Mouse (Mus musculus) lung, postnatal 0 days (tissue): ENCODE data around the gene Ptprn2. TPM values are rescaled to one million over a fixed set of nuclear protein-coding genes. Genes with fewer than 3 reads are reported as not detected.

Experiments
- ATAC-seq: fragments of 200-750 bp; cut with Nextera tagmentation; 2 replicates; pipeline ENCODE4 v1.8.0; 2017; ENCODE audit warnings: moderate library complexity
- DNase-seq: peaks from one replicate; pipeline ENCODE4 v3.0.0-alpha.2; 2016; ENCODE audit warnings: low spot score
- H3K27ac ChIP-seq: fragments of 300-500 bp; sonication (generic); 2 replicates; pipeline ENCODE4 v1.5.1; 2014; ENCODE audit warnings: antibody characterized with exemption, mild to moderate bottlenecking, low read length, mixed read lengths
- H3K27me3 ChIP-seq: fragments of 300-500 bp; sonication (generic); replicated peaks from 2 replicates; pipeline ENCODE4 v1.6.1; 2014; ENCODE audit warnings: low read length, mixed read lengths; ENCODE audit not compliant: insufficient read depth
- H3K36me3 ChIP-seq: fragments of 300-500 bp; sonication (generic); 2 replicates; pipeline ENCODE4 v1.6.1; 2014; ENCODE audit warnings: low read length, mixed read lengths; ENCODE audit not compliant: insufficient read depth
- H3K4me1 ChIP-seq: fragments of 300-500 bp; sonication (generic); 2 replicates; pipeline ENCODE4 v1.6.1; 2014; ENCODE audit warnings: antibody characterized with exemption, low read depth, low read length, mixed read lengths; ENCODE audit not compliant: insufficient read depth
- H3K4me2 ChIP-seq: fragments of 300-500 bp; sonication (generic); replicated peaks from 2 replicates; pipeline ENCODE4 v1.6.1; 2014; ENCODE audit warnings: low read depth, mild to moderate bottlenecking, low read length, moderate library complexity, mixed read lengths
- H3K4me3 ChIP-seq: fragments of 300-500 bp; sonication (generic); 2 replicates; pipeline ENCODE4 v1.5.1; 2014; ENCODE audit warnings: low read depth, low read length
- H3K9ac ChIP-seq: fragments of 300-500 bp; sonication (generic); replicated peaks from 2 replicates; pipeline ENCODE4 v1.6.1; 2014; ENCODE audit warnings: low read depth, mild to moderate bottlenecking
- H3K9me3 ChIP-seq: fragments of 300-500 bp; sonication (generic); 2 replicates; pipeline ENCODE4 v1.6.1; 2016; ENCODE audit warnings: low read length, mixed read lengths
- CTCF ChIP-seq: IDR thresholded peaks from 2 replicates; pipeline ENCODE4 v1.5.1; 2016; ENCODE audit warnings: antibody characterized with exemption, mild to moderate bottlenecking
- EP300 ChIP-seq: IDR thresholded peaks from 2 replicates; pipeline ENCODE4 v1.6.1; 2016; ENCODE audit warnings: antibody characterized with exemption, mild to moderate bottlenecking, control low read depth
- WGBS: fragments of 180-500 bp; shearing (Covaris S2); extraction: QIAGEN DNeasy Blood & Tissue Kit; methylation state at CpG from one replicate; pipeline ENCODE4 v1.1.7; 2014; 5-methylcytosine and 5-hydroxymethylcytosine counted together
- polyA plus RNA-seq: library from polyadenylated mRNA; unstranded; fragments of >200 nt; fragmentation: Nextera tagmentation; extraction: Ambion mirVana; gene quantifications from 2 replicates; pipeline ENCODE4 v1.2.1, GENCODE M21; 2015

The Ptprn2 gene
- polyA plus RNA-seq, result 0.21 and 0.24 TPM in 2 replicates

- Histone ChIP-seq H3K36me3 (no peaks in the 10 kb centered on the region), H3K4me1 (peaks cover 7% of the 10 kb centered on the region), H3K9me3 (no peaks in the 10 kb centered on the region), H3K4me3 (peak within 1 kb of the TSS; percentile 41), H3K27me3 (no peaks in the 10 kb centered on the region), H3K9ac (no peak within 1 kb of the TSS), H3K4me2 (peak within 1 kb of the TSS; percentile 73), H3K27ac (no peak within 1 kb of the TSS)
- TF ChIP-seq CTCF (no peak), EP300 (no peak)
- WGBS, result 2% methylated on average over 62 of the region's 86 CpGs
- DNase-seq (peak; percentile 69), ATAC-seq (peak; percentile 95)
These were observed at the start of gene Ptprn2 for GRCm38 (mm10) chr12:116485591-116486403. Gene Ptprn2, plus strand, starts transcription at chr12:116485720.

GRCm38 (mm10) chr12:116436125-116436524, 49.4 kb upstream of the Ptprn2 start:
- H3K36me3 ChIP-seq, result no peaks in the 10 kb centered on the region

DNA sequence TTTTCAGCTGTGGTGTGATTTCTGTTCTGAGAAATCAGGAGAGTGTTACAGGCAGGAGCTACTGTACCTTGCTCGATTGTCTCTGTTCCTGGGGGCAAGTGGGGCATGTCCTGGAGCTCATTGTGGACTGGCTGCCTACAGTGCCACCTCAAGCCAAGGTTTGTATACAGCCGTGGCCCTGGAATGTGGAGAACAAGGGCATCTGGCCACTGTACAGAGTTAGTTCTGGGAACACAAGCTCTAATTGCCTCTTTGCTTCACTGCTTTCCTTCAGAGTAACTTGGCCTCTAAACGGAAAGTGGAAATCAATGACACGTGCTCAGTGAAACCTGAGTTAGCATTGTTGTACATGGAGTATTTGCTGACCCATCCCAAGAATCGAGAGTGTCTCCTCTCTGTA, 46.9 kb upstream of the Ptprn2 start:
- H3K27ac ChIP-seq, result no peak overlapping the region
- no peak overlapping the region for H3K4me2 ChIP-seq
- no peaks in the 10 kb centered on the region for H3K4me1 ChIP-seq
- WGBS, result 86% methylated on average over 5 of the region's 5 CpGs
- no peak for ATAC-seq
- DNase-seq, result no peak
- TF ChIP-seq CTCF (no peak), EP300 (no peak)
- H3K9ac ChIP-seq, result no peak overlapping the region
- H3K4me3 ChIP-seq, result no peak overlapping the region
- no peaks in the 10 kb centered on the region for H3K9me3 ChIP-seq
- no peaks in the 10 kb centered on the region for H3K27me3 ChIP-seq
- H3K36me3 ChIP-seq, result no peaks in the 10 kb centered on the region

More at GRCm38 (mm10) chr12:116436125-116436524, 49.4 kb upstream of the Ptprn2 start:
- Histone ChIP-seq H3K9me3 (no peaks in the 10 kb centered on the region), H3K27ac (no peak overlapping the region), H3K4me3 (no peak overlapping the region), H3K4me2 (no peak overlapping the region), H3K4me1 (no peaks in the 10 kb centered on the region), H3K9ac (no peak overlapping the region), H3K27me3 (no peaks in the 10 kb centered on the region)
- DNase-seq (peak; percentile 9), ATAC-seq (no peak)
- TF ChIP-seq CTCF (no peak), EP300 (no peak)
- WGBS, result 89% methylated on average over 3 of the region's 3 CpGs

GRCm38 (mm10) chr12:116442184-116442583, 43.3 kb upstream of the Ptprn2 start:
- WGBS, result 89% methylated on average over 3 of the region's 3 CpGs
- Histone ChIP-seq H3K27me3 (no peaks in the 10 kb centered on the region), H3K4me3 (no peak overlapping the region), H3K4me2 (no peak overlapping the region), H3K4me1 (no peaks in the 10 kb centered on the region), H3K9ac (no peak overlapping the region), H3K9me3 (no peaks in the 10 kb centered on the region), H3K27ac (no peak overlapping the region), H3K36me3 (no peaks in the 10 kb centered on the region)
- ATAC-seq, result no peak
- DNase-seq, result no peak
- TF ChIP-seq CTCF (no peak), EP300 (no peak)

- 90% methylated on average over 2 of the region's 2 CpGs for WGBS
- DNase-seq (no peak), ATAC-seq (no peak)
- Histone ChIP-seq H3K9me3 (no peaks in the 10 kb centered on the region), H3K4me1 (no peaks in the 10 kb centered on the region), H3K36me3 (no peaks in the 10 kb centered on the region), H3K4me3 (no peak overlapping the region), H3K27me3 (no peaks in the 10 kb centered on the region), H3K4me2 (no peak overlapping the region), H3K9ac (no peak overlapping the region), H3K27ac (no peak overlapping the region)
- TF ChIP-seq EP300 (no peak), CTCF (no peak)
These were observed 36.0 kb upstream of the Ptprn2 start for GRCm38 (mm10) chr12:116449536-116449935.

DNA sequence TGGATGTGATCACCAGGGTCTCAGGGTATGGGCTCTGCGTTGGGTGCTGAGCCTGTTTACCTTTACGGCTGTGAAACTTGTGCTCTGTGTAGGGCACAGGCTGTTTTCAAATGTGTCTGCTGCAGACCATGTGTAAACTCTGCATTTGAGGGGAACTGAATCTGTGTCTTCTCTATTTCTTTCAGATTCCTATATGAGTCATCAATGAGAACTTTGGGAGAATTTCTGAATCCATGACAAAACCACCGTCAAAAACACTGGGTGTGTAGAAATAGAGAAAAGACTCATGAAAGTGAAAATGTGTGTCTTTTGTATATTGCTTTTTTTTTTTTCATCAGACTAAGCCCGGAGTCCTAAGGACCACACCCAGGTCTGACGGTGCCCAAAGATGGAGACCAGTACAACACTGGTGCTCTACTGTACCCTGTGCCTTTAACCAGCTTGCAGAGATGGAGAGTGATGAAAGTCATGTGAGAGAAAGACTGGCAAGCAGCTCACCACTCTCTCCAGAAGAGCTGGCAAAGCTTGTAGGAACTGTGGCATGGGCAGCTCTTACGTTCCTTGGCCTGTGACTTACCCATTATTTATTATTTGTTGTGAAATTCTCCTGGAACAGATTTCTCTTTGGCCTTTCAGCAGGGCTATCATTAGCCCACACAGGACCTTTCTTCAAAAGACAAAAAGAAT, 25.0 kb upstream of the Ptprn2 start:
- no peak overlapping the region for H3K4me3 ChIP-seq
- no peaks in the 10 kb centered on the region for H3K9me3 ChIP-seq
- no peak overlapping the region for H3K27ac ChIP-seq
- TF ChIP-seq CTCF (no peak), EP300 (no peak)
- H3K4me1 ChIP-seq, result no peaks in the 10 kb centered on the region
- H3K36me3 ChIP-seq, result no peaks in the 10 kb centered on the region
- DNase-seq (no peak), ATAC-seq (no peak)
- 86% methylated on average over 6 of the region's 6 CpGs for WGBS
- H3K4me2 ChIP-seq, result no peak overlapping the region
- no peak overlapping the region for H3K9ac ChIP-seq
- H3K27me3 ChIP-seq, result no peaks in the 10 kb centered on the region
